Mouse (Mus musculus): Measurements from ENCODE around the gene Dner.

GRCm38 (mm10) chr1:84616133-84616532 lies 79.9 kb downstream of the Dner start:
- no peak for TF ChIP-seq POLR2A (IDR thresholded peaks at IDR 0.05; ENCODE audit: borderline replicate concordance, low read depth, low read length)
- no peak for TF ChIP-seq CTCF (IDR thresholded peaks at IDR 0.05; ENCODE audit: low read depth, low read length)

Data from bone marrow macrophage, adult 2 months (primary cell).